Mouse (Mus musculus): Measurements from ENCODE around the gene Elp4. TPM values are rescaled to one million over a fixed set of nuclear protein-coding genes. Genes with fewer than 3 reads are reported as not detected.

Gene Elp4
- polyA plus RNA-seq, 1 experiment from 2014 or later, result 48.5 TPM

- Histone ChIP-seq H3K9ac (replicated peaks) (no peak overlapping the region), H3K4me3 (no peak overlapping the region), H3K27me3 (peaks cover 27% of the 10 kb centered on the region), H3K36me3 (no peaks in the 10 kb centered on the region), H3K9me3 (no peaks in the 10 kb centered on the region), H3K27ac (replicated peaks) (no peak overlapping the region), H3K4me2 (replicated peaks) (no peak overlapping the region), H3K4me1 (peaks cover 3% of the 10 kb centered on the region; the same call in 1 of the 2 replicates)
- no peak for ATAC-seq (ENCODE audit: low FRiP score, low read depth)
- WGBS, result 39% methylated on average over 5 of the region's 5 CpGs
Measured at GRCm38 (mm10) chr2:105803427-105803826, 100.9 kb downstream of the Elp4 start.

- peaks cover 3% of the 10 kb centered on the region; the same call in 1 of the 2 replicates for H3K4me1 ChIP-seq
- H3K9me3 ChIP-seq, result no peaks in the 10 kb centered on the region
- H3K9ac ChIP-seq (replicated peaks), result no peak overlapping the region
- WGBS, result 85% methylated on average over 2 of the region's 2 CpGs
- no peaks in the 10 kb centered on the region for H3K36me3 ChIP-seq
- H3K27me3 ChIP-seq, result peaks cover 29% of the 10 kb centered on the region
- no peak overlapping the region for H3K27ac ChIP-seq (replicated peaks)
- H3K4me3 ChIP-seq, result no peak overlapping the region
- ATAC-seq (ENCODE audit: low FRiP score, low read depth), result no peak
- H3K4me2 ChIP-seq (replicated peaks), result no peak overlapping the region
Measured at GRCm38 (mm10) chr2:105802902-105803301, 101.5 kb downstream of the Elp4 start.

GRCm38 (mm10) chr2:105801536-105801935, 102.8 kb downstream of the Elp4 start:
- Histone ChIP-seq H3K36me3 (no peaks in the 10 kb centered on the region), H3K9me3 (no peaks in the 10 kb centered on the region), H3K4me2 (replicated peaks) (no peak overlapping the region), H3K9ac (replicated peaks) (no peak overlapping the region), H3K4me3 (no peak overlapping the region), H3K4me1 (peaks cover 2% of the 10 kb centered on the region; the same call in 1 of the 2 replicates), H3K27ac (replicated peaks) (no peak overlapping the region), H3K27me3 (peaks cover 26% of the 10 kb centered on the region)
- ATAC-seq (ENCODE audit: low FRiP score, low read depth), result no peak
- 76% methylated on average over 6 of the region's 6 CpGs for WGBS

- peaks cover 24% of the 10 kb centered on the region for H3K27me3 ChIP-seq
- no peak overlapping the region for H3K4me2 ChIP-seq (replicated peaks)
- no peaks in the 10 kb centered on the region for H3K9me3 ChIP-seq
- H3K27ac ChIP-seq (replicated peaks), result no peak overlapping the region
- H3K36me3 ChIP-seq, result no peaks in the 10 kb centered on the region
- WGBS, result 38% methylated on average over 1 of the region's 1 CpGs
- no peak overlapping the region for H3K9ac ChIP-seq (replicated peaks)
- no peaks in the 10 kb centered on the region; the same call in 1 of the 2 replicates for H3K4me1 ChIP-seq
- ATAC-seq (ENCODE audit: low FRiP score, low read depth), result no peak
- no peak overlapping the region for H3K4me3 ChIP-seq
Measured at GRCm38 (mm10) chr2:105800694-105801093, 103.7 kb downstream of the Elp4 start.

GRCm38 (mm10) chr2:105799840-105800239, 104.5 kb downstream of the Elp4 start:
- H3K4me2 ChIP-seq (replicated peaks), result no peak overlapping the region
- no peak for ATAC-seq (ENCODE audit: low FRiP score, low read depth)
- H3K27ac ChIP-seq (replicated peaks), result no peak overlapping the region
- peaks cover 31% of the 10 kb centered on the region for H3K27me3 ChIP-seq
- 75% methylated on average over 2 of the region's 2 CpGs for WGBS
- H3K9ac ChIP-seq (replicated peaks), result no peak overlapping the region
- H3K9me3 ChIP-seq, result no peaks in the 10 kb centered on the region
- H3K4me3 ChIP-seq, result no peak overlapping the region
- H3K36me3 ChIP-seq, result no peaks in the 10 kb centered on the region
- no peaks in the 10 kb centered on the region; the same call in 1 of the 2 replicates for H3K4me1 ChIP-seq

- Histone ChIP-seq H3K4me3 (no peak overlapping the region), H3K9me3 (no peaks in the 10 kb centered on the region), H3K4me1 (peaks cover 1% of the 10 kb centered on the region; the same call in 1 of the 2 replicates), H3K27ac (replicated peaks) (no peak overlapping the region), H3K9ac (replicated peaks) (no peak overlapping the region), H3K4me2 (replicated peaks) (no peak overlapping the region), H3K36me3 (no peaks in the 10 kb centered on the region), H3K27me3 (peaks cover 36% of the 10 kb centered on the region)
- no peak for ATAC-seq (ENCODE audit: low FRiP score, low read depth)
Measured at GRCm38 (mm10) chr2:105797842-105798241, 106.5 kb downstream of the Elp4 start.

- Histone ChIP-seq H3K27ac (replicated peaks) (no peak overlapping the region), H3K9ac (replicated peaks) (no peak overlapping the region), H3K4me3 (no peak overlapping the region), H3K9me3 (no peaks in the 10 kb centered on the region), H3K4me1 (peaks cover 10% of the 10 kb centered on the region), H3K4me2 (replicated peaks) (no peak overlapping the region), H3K27me3 (peaks cover 39% of the 10 kb centered on the region), H3K36me3 (no peaks in the 10 kb centered on the region)
- ATAC-seq (ENCODE audit: low FRiP score, low read depth), result no peak
Measured at GRCm38 (mm10) chr2:105796101-105796500, 108.3 kb downstream of the Elp4 start.

- WGBS, result 57% methylated on average over 12 of the region's 12 CpGs
- ATAC-seq (ENCODE audit: low FRiP score, low read depth), result no peak
Measured at GRCm38 (mm10) chr2:105792339-105793120, 111.8 kb downstream of the Elp4 start.

GRCm38 (mm10) chr2:105789936-105790335, 114.4 kb downstream of the Elp4 start:
- Histone ChIP-seq H3K9me3 (no peaks in the 10 kb centered on the region), H3K9ac (replicated peaks) (no peak overlapping the region), H3K4me1 (peaks cover 13% of the 10 kb centered on the region), H3K27ac (replicated peaks) (no peak overlapping the region), H3K36me3 (no peaks in the 10 kb centered on the region), H3K4me3 (no peak overlapping the region), H3K27me3 (peaks cover 56% of the 10 kb centered on the region), H3K4me2 (replicated peaks) (no peak overlapping the region)
- no peak for ATAC-seq (ENCODE audit: low FRiP score, low read depth)
- WGBS, result 97% methylated on average over 1 of the region's 1 CpGs

More at GRCm38 (mm10) chr2:105792339-105793120, 111.8 kb downstream of the Elp4 start:
- Histone ChIP-seq H3K4me3 (no peak overlapping the region), H3K36me3 (no peaks in the 10 kb centered on the region), H3K9me3 (no peaks in the 10 kb centered on the region), H3K27me3 (peaks cover 50% of the 10 kb centered on the region), H3K9ac (replicated peaks) (no peak overlapping the region), H3K27ac (replicated peaks) (no peak overlapping the region), H3K4me1 (peaks cover 13% of the 10 kb centered on the region), H3K4me2 (replicated peaks) (no peak overlapping the region)

GRCm38 (mm10) chr2:105787726-105788125, 116.6 kb downstream of the Elp4 start:
- Histone ChIP-seq H3K36me3 (no peaks in the 10 kb centered on the region), H3K27me3 (peaks cover 53% of the 10 kb centered on the region), H3K9me3 (no peaks in the 10 kb centered on the region), H3K4me2 (replicated peaks) (no peak overlapping the region), H3K4me3 (no peak overlapping the region), H3K27ac (replicated peaks) (no peak overlapping the region), H3K9ac (replicated peaks) (no peak overlapping the region), H3K4me1 (peaks cover 10% of the 10 kb centered on the region)
- no peak for ATAC-seq (ENCODE audit: low FRiP score, low read depth)
- WGBS, result 45% methylated on average over 4 of the region's 4 CpGs

- no peak overlapping the region for H3K9ac ChIP-seq (replicated peaks)
- no peak overlapping the region for H3K4me2 ChIP-seq (replicated peaks)
- no peaks in the 10 kb centered on the region for H3K9me3 ChIP-seq
- peaks cover 4% of the 10 kb centered on the region; the same call in 1 of the 2 replicates for H3K4me1 ChIP-seq
- no peak overlapping the region for H3K4me3 ChIP-seq
- no peak for ATAC-seq (ENCODE audit: low FRiP score, low read depth)
- H3K36me3 ChIP-seq, result no peaks in the 10 kb centered on the region
- no peak overlapping the region for H3K27ac ChIP-seq (replicated peaks)
- WGBS, result 15% methylated on average over 2 of the region's 2 CpGs
- H3K27me3 ChIP-seq, result peaks cover 51% of the 10 kb centered on the region
Measured at GRCm38 (mm10) chr2:105786986-105787385, 117.4 kb downstream of the Elp4 start.

- H3K27me3 ChIP-seq, result peaks cover 43% of the 10 kb centered on the region
- no peak overlapping the region for H3K4me3 ChIP-seq
- H3K9me3 ChIP-seq, result no peaks in the 10 kb centered on the region
- no peak overlapping the region for H3K4me2 ChIP-seq (replicated peaks)
- WGBS, result 79% methylated on average over 5 of the region's 5 CpGs
- ATAC-seq (ENCODE audit: low FRiP score, low read depth), result no peak
- no peaks in the 10 kb centered on the region for H3K4me1 ChIP-seq
- no peaks in the 10 kb centered on the region for H3K36me3 ChIP-seq
- no peak overlapping the region for H3K9ac ChIP-seq (replicated peaks)
- no peak overlapping the region for H3K27ac ChIP-seq (replicated peaks)
Measured at GRCm38 (mm10) chr2:105782885-105783284, 121.5 kb downstream of the Elp4 start.

Data from midbrain, embryonic 12.5 days (tissue).